In the genomic region with DNA sequence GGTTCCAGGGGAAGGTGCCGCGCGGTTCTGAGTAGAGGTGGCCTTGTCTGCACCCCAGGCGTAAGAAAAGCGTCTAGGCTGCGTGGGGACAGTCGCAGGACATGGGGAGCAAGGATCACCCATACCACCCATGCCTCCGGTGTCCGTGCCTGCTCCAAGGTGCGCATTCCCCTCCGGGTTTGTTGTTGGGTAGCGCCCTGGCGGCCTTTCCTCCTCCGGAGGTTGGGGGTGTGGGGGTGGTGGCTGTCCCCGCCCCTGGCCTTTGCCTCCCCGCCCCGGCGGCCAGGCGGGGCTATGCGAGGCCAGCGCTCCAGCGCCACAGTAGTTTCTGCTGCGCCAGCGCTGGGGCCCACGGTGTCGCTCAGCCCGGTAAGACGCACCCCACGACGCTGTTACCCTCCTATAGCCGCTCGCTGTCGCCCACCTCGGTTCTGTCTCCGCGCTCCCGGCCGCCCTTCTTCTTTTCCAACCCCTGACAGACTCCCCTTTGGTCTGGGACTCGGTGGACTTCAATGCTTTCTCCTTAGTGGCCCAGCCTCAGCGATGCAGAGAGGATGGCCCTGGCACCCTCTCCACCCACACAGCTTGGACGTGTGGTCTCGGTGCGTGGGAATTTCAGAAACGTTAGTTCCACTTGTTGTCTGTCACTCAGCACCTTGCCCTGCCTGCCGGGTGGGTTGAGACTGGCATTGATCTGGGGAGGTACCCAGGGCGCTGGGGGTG, we compare ENCODE assay signal across 8 mouse cellular contexts. TPM values are rescaled to one million over a fixed set of nuclear protein-coding genes. Genes with fewer than 3 reads are reported as not detected.
DNase-seq lines count a peak whose midpoint lies in the region; ATAC-seq and TF ChIP-seq lines count a peak whose summit lies in the region.

A gene (plus strand): TSS at position 167 of the 723 bp plus-strand sequence.

- 1% methylated on average over 46 of the region's 46 CpGs for WGBS in heart, embryonic 14.5 days
- under 1% methylated on average over 46 of the region's 46 CpGs for WGBS in kidney, postnatal 0 days
- 1% methylated on average over 46 of the region's 46 CpGs for WGBS in liver, postnatal 0 days (ENCODE audit: insufficient replicate concordance)
- WGBS in neural tube, embryonic 12.5 days = under 1% methylated on average over 46 of the region's 46 CpGs

- peak; percentile 96 for ATAC-seq in CD4-positive, CD25-positive, alpha-beta regulatory T cell, adult 4 months
- peak; percentile 98 for ATAC-seq in erythroid progenitor cell, adult 5-6 weeks (replicated peaks; ENCODE audit: low FRiP score, poor library complexity, severe bottlenecking)
- peak; percentile 77 for ATAC-seq in heart, embryonic 14.5 days (ENCODE audit: insufficient number of reproducible peaks, insufficient read depth, low FRiP score, low read depth)
- peak; percentile 88 for ATAC-seq in kidney, postnatal 0 days (replicated peaks; ENCODE audit: low FRiP score, low read depth)
- peak; percentile 92 for ATAC-seq in liver, postnatal 0 days
- peak; percentile 44 for ATAC-seq in neural tube, embryonic 12.5 days (ENCODE audit: low FRiP score, low read depth)

- no peaks in the 10 kb centered on the region for H3K36me3 ChIP-seq in heart, embryonic 14.5 days (ENCODE audit: control insufficient read depth, insufficient read depth, low read length)
- H3K36me3 ChIP-seq in kidney, postnatal 0 days (ENCODE audit: insufficient read depth, low read length) = no peaks in the 10 kb centered on the region
- H3K36me3 ChIP-seq in liver, postnatal 0 days (replicated peaks; ENCODE audit: insufficient read depth, low read length) = no peaks in the 10 kb centered on the region
- H3K36me3 ChIP-seq in neural tube, embryonic 12.5 days = no peaks in the 10 kb centered on the region
- no peaks in the 10 kb centered on the region for H3K36me3 ChIP-seq in testis, adult 2 months (ENCODE audit: control insufficient read depth, insufficient read depth, low read length)

- peak; percentile 26 for DNase-seq in brain, embryonic 14.5 days (ENCODE audit: low read depth)
- peak; percentile 56 for DNase-seq in kidney, postnatal 0 days (ENCODE audit: low spot score)
- peak; percentile 78 for DNase-seq in liver, postnatal 0 days

- peak within 1 kb of the TSS; percentile 78 for H3K9ac ChIP-seq in heart, embryonic 14.5 days (ENCODE audit: low read length)
- H3K9ac ChIP-seq in kidney, postnatal 0 days (ENCODE audit: low read depth, low read length) = peak within 1 kb of the TSS; percentile 60
- peak within 1 kb of the TSS; percentile 72 for H3K9ac ChIP-seq in liver, postnatal 0 days (replicated peaks)
- H3K9ac ChIP-seq in neural tube, embryonic 12.5 days = 0 out of 2 replicates have a peak within 1 kb of the TSS, but pooled peaks have one; percentile 3

- no peaks in the 10 kb centered on the region for H3K9me3 ChIP-seq in heart, embryonic 14.5 days (ENCODE audit: control insufficient read depth, low read length)
- no peaks in the 10 kb centered on the region for H3K9me3 ChIP-seq in kidney, postnatal 0 days (replicated peaks; ENCODE audit: low read length)
- no peaks in the 10 kb centered on the region for H3K9me3 ChIP-seq in liver, postnatal 0 days (ENCODE audit: low read length)
- H3K9me3 ChIP-seq in neural tube, embryonic 12.5 days = no peaks in the 10 kb centered on the region

- H3K27me3 ChIP-seq in heart, embryonic 14.5 days (ENCODE audit: control insufficient read depth, insufficient read depth, low read length) = 0 out of 2 replicates have a peak, but pooled peaks cover 4% of the 10 kb centered on the region
- H3K27me3 ChIP-seq in kidney, postnatal 0 days (ENCODE audit: insufficient read depth, low read length) = no peaks in the 10 kb centered on the region
- H3K27me3 ChIP-seq in liver, postnatal 0 days (ENCODE audit: insufficient read depth, low read length) = no peaks in the 10 kb centered on the region
- H3K27me3 ChIP-seq in neural tube, embryonic 12.5 days (replicated peaks) = peaks cover 24% of the 10 kb centered on the region
- no peaks in the 10 kb centered on the region for H3K27me3 ChIP-seq in testis, adult 2 months (ENCODE audit: control insufficient read depth, insufficient read depth, low read length)

- peaks cover 0 to 3% of the 10 kb centered on the region in 2 experiments; a peak in 1 of 4 replicates for H3K4me1 ChIP-seq in heart, embryonic 14.5 days (ENCODE audit: control insufficient read depth in 2 of 2, insufficient read depth in 2 of 2, low read length in 2 of 2)
- H3K4me1 ChIP-seq in kidney, postnatal 0 days (replicated peaks; ENCODE audit: insufficient read depth, low read length) = no peaks in the 10 kb centered on the region
- no peaks in the 10 kb centered on the region; the same call in none of the 2 replicates for H3K4me1 ChIP-seq in liver, postnatal 0 days (ENCODE audit: insufficient read depth)
- H3K4me1 ChIP-seq in neural tube, embryonic 12.5 days = peaks cover 8% of the 10 kb centered on the region; the same call in 1 of the 2 replicates
- no peaks in the 10 kb centered on the region for H3K4me1 ChIP-seq in testis, adult 2 months (ENCODE audit: control insufficient read depth, insufficient read depth, low read length)

- H3K4me2 ChIP-seq in heart, embryonic 14.5 days (ENCODE audit: low read length) = peak within 1 kb of the TSS; percentile 91
- H3K4me2 ChIP-seq in kidney, postnatal 0 days (ENCODE audit: low read length) = peak within 1 kb of the TSS; percentile 87
- peak within 1 kb of the TSS; percentile 89 for H3K4me2 ChIP-seq in liver, postnatal 0 days (ENCODE audit: low read depth, low read length)
- H3K4me2 ChIP-seq in neural tube, embryonic 12.5 days (replicated peaks) = peak within 1 kb of the TSS; percentile 69

- no peak within 1 kb of the TSS for H3K27ac ChIP-seq in heart, embryonic 14.5 days (replicated peaks in 1 of 2; ENCODE audit: control insufficient read depth in 1 of 2, insufficient read depth in 1 of 2, low read depth in 2 of 2, low read length in 2 of 2)
- H3K27ac ChIP-seq in kidney, postnatal 0 days = peak within 1 kb of the TSS; percentile 43
- peak within 1 kb of the TSS; percentile 59 for H3K27ac ChIP-seq in liver, postnatal 0 days (ENCODE audit: low read depth)
- H3K27ac ChIP-seq in neural tube, embryonic 12.5 days = no peak within 1 kb of the TSS
- no peak within 1 kb of the TSS for H3K27ac ChIP-seq in testis, adult 2 months (ENCODE audit: control insufficient read depth, insufficient read depth, low read depth, low read length)

- TF ChIP-seq EP300 in liver, postnatal 0 days (IDR thresholded peaks at IDR 0.05; ENCODE audit: low read depth) = no peak

- TF ChIP-seq POLR2A in brain, embryonic 14.5 days (IDR thresholded peaks at IDR 0.05; ENCODE audit: borderline replicate concordance, extremely low read depth, insufficient read depth, insufficient read length, poor library complexity, severe bottlenecking) = no peak
- TF ChIP-seq POLR2A in testis, adult 2 months (IDR thresholded peaks at IDR 0.05; ENCODE audit: control insufficient read depth, low read depth, low read length) = 0 out of 2 replicates have a peak, but pooled peaks have one; percentile 39

- peak within 1 kb of the TSS; percentile 55 to 56 for H3K4me3 ChIP-seq in heart, embryonic 14.5 days (ENCODE audit: control insufficient read depth in 1 of 2, insufficient read depth in 1 of 2, low read depth in 1 of 2, low read length in 2 of 2)
- H3K4me3 ChIP-seq in kidney, postnatal 0 days (replicated peaks; ENCODE audit: low read depth, low read length) = peak within 1 kb of the TSS; percentile 50
- peak within 1 kb of the TSS; percentile 61 for H3K4me3 ChIP-seq in liver, postnatal 0 days (ENCODE audit: low read depth, low read length)
- peak within 1 kb of the TSS; percentile 31 for H3K4me3 ChIP-seq in neural tube, embryonic 12.5 days
- peak within 1 kb of the TSS; percentile 53 for H3K4me3 ChIP-seq in testis, adult 2 months (ENCODE audit: control insufficient read depth, low read depth, low read length)

- TF ChIP-seq CTCF in brain, embryonic 14.5 days (IDR thresholded peaks at IDR 0.05; ENCODE audit: borderline replicate concordance, extremely low read depth, insufficient read depth, insufficient read length) = no peak
- TF ChIP-seq CTCF in kidney, postnatal 0 days (IDR thresholded peaks at IDR 0.05; ENCODE audit: low read depth) = 0 out of 2 replicates have a peak, but pooled peaks have one; percentile 18
- TF ChIP-seq CTCF in liver, postnatal 0 days (IDR thresholded peaks at IDR 0.05; ENCODE audit: low read depth) = no peak; the same call in none of the 2 replicates
- TF ChIP-seq CTCF in testis, adult 2 months (IDR thresholded peaks at IDR 0.05; ENCODE audit: control insufficient read depth, insufficient read depth, insufficient replicate concordance, low read depth, low read length) = no peak

RNA-seq across cellular contexts. Expression of the gene that starts here (rescaled TPM):
- polyA plus RNA-seq in CD4-positive, CD25-positive, alpha-beta regulatory T cell, adult 4 months (2017; shearing (Covaris generic)) = 10 to 100 TPM; 16.3 to 17.1 TPM
- 1.1 and 1.6 TPM in 2 replicates for polyA plus RNA-seq in brain, embryonic 14.5 days (2012; rRNA removed)
- total RNA-seq in erythroid progenitor cell, adult 5-6 weeks (2015; ENCODE audit: low replicate concordance) = 19.1 and 28.9 TPM in 2 replicates
- total RNA-seq in erythroid progenitor cell, adult 5-6 weeks (2017; ENCODE audit: low replicate concordance) = 23.1 and 24.3 TPM in 2 replicates
- polyA plus RNA-seq in heart, embryonic 14.5 days (2014; fragmentation: Nextera tagmentation; extraction: Ambion mirVana) = 7.5 and 8.3 TPM in 2 replicates
- 33.0 and 34.5 TPM in 2 replicates for polyA plus RNA-seq in kidney, postnatal 0 days (2015; fragmentation: Nextera tagmentation; extraction: Ambion mirVana)
- polyA plus RNA-seq in liver, postnatal 0 days (2015; fragmentation: Nextera tagmentation; extraction: Ambion mirVana) = 14.6 and 15.4 TPM in 2 replicates
- 2.2 and 2.4 TPM in 2 replicates for polyA plus RNA-seq in neural tube, embryonic 12.5 days (2016; fragmentation: Nextera tagmentation; extraction: Ambion mirVana)
- polyA plus RNA-seq in testis, adult 2 months (2012; rRNA removed) = 324 and 336 TPM in 2 replicates

Comparison
In these comparisons a context has a peak if more than half of its experiments do, and no peak if none do; other contexts are left out.
1. ATAC-seq: peak in every context shown above with its lines; median percentile 98 in erythroid progenitor cell, adult 5-6 weeks; 96 in CD4-positive, CD25-positive, alpha-beta regulatory T cell, adult 4 months; 92 in liver, postnatal 0 days; 88 in kidney, postnatal 0 days; 77 in heart, embryonic 14.5 days; 44 in neural tube, embryonic 12.5 days.
2. DNase-seq: peak in every context shown above with its lines; median percentile 78 in liver, postnatal 0 days; 56 in kidney, postnatal 0 days; 26 in brain, embryonic 14.5 days.
3. H3K27ac ChIP-seq: peak in kidney, postnatal 0 days (single experiment) and liver, postnatal 0 days (single experiment); none in heart, embryonic 14.5 days (0 of 2), neural tube, embryonic 12.5 days (single experiment) and testis, adult 2 months (single experiment).
4. H3K9ac ChIP-seq: peak in every context shown above with its lines; median percentile 78 in heart, embryonic 14.5 days; 72 in liver, postnatal 0 days; 60 in kidney, postnatal 0 days; 3 in neural tube, embryonic 12.5 days.
5. Peak in every context shown above with its lines, with median percentiles within 50 percentile points of each other: H3K4me2 ChIP-seq and H3K4me3 ChIP-seq.